Mouse (Mus musculus): ENCODE results near the gene Ece1.

The Ece1 gene

DNA sequence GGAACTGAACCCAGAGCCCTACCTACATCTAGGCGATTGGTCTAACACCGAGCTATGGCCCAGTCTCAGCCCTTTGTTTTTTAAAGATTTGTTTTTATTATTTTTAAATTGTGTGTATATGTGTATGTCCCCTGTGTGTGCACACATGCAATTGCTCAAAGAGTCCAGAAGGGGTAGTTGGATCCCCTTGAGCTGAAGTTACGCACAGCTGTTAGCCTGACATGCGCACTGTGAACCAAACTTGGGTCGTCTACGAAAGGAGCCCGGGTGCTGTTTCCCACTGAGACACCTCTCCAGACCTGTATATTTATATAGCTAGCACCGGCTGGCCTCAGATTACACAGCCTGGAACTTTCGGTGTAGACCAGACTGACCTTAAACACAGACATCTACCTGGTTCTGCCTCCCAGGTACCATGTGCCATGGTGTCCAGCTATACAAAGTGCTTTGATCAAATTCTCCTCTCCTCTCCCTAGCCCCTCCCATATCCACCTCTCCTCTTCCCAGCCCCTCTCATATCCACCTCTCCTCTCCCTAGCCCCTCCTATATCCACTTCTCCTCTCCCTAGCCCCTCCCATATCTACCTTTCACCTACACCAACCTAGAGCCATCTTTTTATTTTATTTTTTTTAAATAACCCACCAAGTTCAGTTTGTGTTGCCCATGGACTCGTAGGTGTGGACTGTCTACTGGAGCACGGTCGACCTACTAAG is 79.3 kb downstream of the Ece1 start:
- in situ Hi-C loops (cut with MboI, MseI): no loop called here

DNA sequence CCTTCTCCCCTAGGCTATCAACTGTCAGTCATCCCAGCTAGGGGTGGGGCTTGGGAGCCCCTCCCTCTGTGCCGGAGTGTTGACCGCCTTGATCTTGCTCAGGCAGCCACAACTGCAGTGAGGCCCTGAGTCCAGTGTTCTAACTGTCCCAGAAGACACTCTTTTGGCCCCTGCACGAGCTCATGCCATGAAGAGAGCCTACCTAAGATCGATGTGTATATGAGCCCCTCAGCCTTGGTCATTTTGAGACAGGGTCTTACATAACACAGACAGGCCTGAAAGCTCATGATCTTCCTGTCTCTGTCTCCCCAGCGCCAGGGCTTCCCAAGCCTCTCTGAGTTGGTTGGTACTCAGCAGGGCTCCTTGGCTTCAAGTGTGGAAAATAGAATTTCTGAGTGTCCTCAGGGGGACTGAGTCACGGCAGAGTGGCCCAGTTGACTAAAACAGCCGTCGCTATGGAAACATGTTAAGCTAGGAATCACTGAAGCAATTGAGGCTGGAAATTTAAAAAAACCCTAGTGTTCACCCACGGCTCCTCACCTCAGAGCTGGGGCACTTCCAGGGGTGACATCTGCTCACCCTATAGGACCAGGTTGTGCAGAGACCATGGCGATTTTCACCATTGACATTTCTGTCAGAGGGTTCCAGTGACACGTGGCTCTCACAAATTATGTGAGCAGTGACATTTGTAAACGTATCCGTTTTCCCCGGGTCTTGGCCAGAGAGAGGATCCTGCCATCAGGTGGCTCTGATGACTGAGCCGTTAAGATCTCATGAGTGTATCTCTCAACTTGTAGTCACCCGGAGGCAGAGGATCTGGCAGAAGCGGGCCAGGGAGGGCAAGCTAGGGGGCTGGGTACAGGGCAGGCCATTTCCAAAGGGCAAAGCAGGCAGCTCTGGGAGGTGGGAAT is 80.1 kb downstream of the Ece1 start:
- in situ Hi-C loops (cut with MboI, MseI): no loop called here

DNA sequence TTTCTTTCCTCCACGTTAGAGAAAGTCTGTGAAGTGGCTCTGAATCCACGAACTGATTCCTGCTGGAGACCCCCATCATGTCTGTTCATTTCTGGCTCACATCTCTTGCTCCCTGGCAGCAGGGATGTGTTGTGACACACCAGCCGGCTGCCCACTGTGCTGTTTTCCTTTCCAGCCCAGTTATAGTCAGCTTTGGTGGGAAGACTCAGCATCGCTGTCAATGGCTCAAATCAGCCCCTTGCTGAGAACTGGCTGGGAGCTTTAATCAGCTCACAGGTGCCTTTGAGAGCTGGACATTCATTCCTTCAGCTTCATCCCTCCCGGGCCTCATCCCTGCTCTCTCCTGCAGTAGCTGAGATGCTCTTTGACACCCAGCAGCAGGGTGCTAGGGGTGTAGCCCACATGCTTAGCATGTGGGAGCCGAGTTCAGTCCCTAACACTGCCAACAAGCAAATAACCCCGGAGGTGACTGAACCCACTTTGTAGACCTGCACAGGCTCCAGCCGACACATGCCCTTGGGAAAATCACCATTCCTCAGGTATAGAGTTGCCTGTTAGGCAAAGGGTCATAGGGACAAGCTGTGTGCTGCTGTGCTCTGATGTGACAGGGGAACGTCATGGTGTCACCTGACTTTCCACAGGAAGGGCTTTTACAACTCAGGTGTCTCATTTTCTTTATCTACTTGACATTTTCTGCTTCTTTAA is 80.9 kb downstream of the Ece1 start:
- in situ Hi-C loops (cut with MboI, MseI): no loop called here

DNA sequence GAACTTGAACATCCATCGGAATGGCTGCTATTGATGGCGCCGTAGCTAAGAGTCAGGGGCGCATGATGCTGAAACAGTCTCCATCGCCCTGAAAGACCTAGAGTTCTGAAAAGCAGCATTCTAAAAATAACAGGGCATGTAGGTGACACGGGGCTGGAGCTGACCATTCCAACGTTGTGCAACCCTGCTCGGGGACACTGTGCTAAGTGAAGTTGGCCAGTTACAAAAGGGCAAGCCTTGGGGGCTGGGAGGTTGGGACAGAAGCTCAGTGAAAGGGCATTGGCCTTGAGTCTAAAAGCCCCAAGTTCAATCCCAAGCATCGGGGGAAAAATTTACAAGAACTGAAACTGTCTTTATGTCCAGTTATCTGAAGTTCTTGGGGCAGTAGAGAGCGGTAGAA is 81.5 kb downstream of the Ece1 start:
- in situ Hi-C loops (cut with MboI, MseI): no loop called here

DNA sequence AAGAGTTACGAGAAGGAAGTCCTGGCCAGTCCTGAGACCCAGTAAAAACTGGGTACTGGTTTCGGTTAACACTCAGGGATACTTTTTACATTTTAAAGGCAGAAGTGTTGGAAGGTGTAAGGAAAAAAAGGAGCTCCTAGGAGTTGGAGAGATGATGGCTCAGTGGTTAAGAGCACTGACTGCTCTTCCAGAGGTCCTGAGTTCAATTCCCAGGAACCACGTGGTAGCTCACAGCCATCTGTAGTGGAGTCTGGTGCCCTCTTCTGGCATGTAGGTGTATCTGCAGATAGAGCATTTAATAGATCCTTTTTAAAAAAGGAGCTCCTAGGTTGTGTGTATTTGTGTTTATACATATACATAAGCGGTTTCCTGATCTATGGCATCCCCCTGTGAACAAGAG is 83.3 kb downstream of the Ece1 start:
- in situ Hi-C loops (cut with MboI, MseI): no loop called here

DNA sequence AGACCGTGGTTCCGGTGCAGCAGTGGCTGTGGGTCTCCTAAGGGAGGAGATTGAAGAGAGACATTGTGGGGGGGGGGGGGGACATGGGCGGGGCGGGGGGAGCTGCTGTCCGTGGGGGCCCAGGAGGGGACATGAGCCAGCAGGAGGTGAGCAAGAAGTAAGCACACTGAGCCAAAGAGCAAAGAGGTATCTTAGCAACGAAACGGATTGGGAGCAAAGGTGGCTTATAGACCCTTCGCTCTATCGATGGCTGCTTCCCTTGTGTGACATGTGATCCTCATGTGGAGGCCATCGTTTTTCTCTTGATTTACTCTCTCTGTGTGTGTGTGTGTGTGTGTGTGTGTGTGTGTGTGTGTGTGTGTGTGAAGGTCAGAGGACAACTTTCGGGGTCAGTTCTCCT is 84.4 kb downstream of the Ece1 start:
- in situ Hi-C loops (cut with MboI, MseI): no loop called here

DNA sequence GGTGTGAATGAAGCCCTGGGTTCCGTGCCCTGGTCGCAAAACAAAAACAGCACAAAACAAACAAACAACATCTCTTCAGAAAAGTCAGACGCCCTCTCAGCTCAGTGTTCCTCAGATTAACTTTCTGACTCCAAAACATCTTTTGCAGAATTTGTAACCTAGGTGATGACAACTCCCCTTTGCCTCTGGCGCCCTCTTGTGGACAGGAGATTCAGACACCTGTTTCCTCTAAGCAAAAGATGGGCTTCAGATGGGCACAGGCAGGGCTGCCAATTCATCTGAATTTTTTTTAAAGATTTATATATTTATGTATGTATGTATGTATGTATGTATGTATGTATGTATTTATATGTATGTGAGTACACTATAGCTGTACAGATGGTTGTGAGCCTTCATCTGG is 90.8 kb downstream of the Ece1 start:
- in situ Hi-C loops (cut with MboI, MseI): loop anchor here (5.0 kb wide), 1 partner anchor 101 kb away; no protein-coding TSS in a partner anchor

DNA sequence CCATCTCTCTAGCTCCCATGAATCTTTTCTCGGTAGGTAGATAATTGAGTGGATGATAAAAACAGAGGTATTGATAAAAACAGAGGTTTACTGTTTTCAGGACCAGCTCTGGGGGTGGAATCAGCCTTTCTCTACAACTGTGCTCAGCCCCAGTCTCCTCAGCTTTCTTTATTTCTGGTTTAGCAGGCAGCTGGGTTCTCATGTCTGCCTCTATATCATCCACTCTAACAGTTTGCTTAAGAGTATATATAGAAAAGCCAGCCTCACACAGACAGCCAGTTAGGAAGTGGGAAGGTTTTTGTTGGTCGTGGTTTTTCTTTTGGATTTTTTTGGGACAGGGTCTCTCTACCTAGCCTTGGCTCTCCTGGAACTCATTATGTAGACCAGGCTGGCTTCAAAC is 92.1 kb downstream of the Ece1 start:
- in situ Hi-C loops (cut with MboI, MseI): loop anchor here (5.0 kb wide), 1 partner anchor 102 kb away; no protein-coding TSS in a partner anchor

DNA sequence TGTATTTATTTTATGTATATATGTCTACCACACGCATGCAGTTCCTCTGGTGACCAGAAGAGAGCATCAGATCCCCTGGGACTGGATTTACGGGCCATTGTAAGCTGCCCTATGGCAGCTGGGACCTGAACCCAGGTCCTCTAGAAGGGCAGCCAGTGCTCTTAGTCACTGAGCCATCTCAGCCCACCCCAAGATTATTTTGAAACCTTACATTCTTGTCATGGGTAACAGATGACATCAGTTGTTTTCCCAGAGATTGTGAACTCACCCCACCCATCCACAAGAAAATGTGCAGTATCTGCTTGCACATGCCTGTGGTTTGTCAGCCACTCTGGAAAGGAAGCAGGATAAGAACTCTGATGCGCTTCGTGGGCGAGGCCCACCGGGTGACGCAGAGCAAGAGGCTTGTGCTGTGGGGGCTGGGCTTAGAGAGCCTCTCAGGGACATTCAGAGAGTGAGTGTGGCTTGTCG is 92.9 kb downstream of the Ece1 start:
- in situ Hi-C loops (cut with MboI, MseI): loop anchor here (5.0 kb wide), 1 partner anchor 103 kb away; no protein-coding TSS in a partner anchor

DNA sequence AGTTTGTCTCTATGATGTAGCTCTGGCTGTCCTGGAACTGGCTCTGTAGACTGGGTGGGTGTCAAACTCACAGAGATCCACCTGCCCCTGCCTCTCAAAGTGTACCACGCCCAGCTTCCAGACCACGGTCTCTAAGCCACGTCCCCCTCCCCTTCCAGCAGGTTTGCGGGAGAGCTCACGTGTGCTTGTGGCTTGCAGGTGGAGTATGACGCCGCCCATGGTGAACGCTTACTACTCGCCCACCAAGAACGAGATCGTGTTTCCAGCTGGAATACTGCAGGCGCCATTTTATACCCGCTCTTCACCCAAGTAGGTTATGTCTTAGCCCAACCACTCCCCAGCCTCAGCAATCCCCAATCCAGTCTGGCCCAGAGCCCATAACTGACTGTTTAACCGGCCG is 94.2 kb downstream of the Ece1 start:
- in situ Hi-C loops (cut with MboI, MseI): no loop called here

DNA sequence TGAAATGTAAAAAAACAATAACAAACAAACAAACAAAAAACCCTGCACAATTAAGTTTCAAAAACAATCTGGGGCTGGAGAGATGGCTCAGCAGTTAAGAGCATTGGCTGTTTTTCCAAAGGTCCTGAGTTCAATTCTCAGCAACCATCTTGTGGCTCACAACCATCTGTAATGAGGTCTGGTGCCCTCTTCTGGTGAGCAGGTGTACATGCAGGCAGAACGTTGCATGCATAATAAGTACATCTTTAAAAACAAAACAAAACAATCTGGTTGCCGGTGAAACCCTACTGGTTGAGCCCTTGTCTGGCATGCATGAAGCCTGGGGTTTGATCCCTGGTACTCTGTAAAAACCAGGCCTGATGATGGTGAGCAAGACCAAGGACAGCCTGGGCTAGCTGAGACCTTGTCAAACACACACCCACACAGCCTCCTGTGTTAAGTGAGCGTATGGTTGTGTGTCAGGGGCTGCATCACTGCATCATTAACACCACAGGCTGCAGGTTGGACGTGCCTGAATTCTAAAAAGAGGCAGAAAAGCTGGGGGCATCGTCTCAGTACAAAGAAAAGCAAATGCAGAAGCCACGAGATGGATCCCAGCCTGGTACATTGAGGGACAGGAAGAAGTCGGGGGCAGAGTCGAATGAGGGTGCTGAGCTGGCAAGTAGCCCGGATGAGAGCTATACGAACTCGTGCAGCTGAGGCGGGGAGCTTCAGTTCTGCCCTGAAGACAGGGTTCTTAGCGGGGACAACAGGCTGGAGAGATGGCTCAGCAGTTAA is 98.0 kb downstream of the Ece1 start:
- in situ Hi-C loops (cut with MboI, MseI): no loop called here

DNA sequence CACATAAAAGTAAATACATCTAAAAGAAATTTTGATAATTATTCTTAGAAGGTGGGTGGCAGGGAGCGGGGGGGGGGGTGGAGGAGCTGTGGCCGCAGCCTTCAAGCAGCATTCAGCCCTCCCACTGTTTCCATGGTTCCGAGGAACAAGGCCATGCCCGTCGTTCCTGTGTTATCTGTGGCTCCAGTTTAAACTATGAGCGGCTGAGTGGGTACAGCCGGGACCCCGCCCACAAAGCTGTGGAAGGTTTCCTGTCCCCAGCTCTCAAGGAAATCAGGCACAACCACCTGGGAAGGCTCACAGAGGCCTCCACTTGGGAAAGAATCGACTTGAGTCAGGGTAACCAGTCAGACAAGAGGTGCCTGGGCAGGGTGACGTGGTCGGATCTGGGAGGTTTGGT is 98.7 kb downstream of the Ece1 start:
- in situ Hi-C loops (cut with MboI, MseI): no loop called here

DNA sequence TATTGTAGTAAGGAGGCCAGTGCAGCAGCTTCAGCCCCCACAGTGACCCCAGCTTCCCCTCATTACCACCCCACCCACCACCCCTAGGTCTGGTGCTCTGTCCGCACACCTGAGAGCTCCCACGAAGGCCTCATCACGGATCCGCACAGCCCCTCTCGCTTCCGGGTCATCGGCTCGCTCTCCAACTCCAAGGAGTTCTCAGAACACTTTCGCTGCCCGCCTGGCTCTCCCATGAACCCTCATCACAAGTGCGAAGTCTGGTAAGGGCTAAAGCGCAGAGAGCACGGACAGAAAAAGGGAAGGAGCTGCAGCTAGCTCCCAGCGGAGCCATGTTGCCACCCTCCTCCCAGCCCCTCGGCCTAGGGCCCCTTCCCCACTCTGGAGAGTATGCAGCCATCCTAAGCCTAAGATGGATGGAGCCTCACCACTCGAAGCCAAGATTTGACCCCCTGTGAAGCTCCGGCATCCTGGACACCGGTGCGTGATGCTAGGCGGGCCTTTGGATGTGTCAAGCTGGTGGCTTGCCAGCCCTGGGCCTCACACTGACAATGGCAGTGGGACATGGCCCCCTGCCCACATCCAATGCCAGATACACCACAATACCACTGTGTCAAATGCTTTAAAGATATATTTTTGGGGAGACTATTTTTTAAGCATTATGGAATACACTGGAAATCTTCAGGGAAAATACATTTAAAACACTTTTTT is 100.8 kb downstream of the Ece1 start:
- in situ Hi-C loops (cut with MboI, MseI): no loop called here

DNA sequence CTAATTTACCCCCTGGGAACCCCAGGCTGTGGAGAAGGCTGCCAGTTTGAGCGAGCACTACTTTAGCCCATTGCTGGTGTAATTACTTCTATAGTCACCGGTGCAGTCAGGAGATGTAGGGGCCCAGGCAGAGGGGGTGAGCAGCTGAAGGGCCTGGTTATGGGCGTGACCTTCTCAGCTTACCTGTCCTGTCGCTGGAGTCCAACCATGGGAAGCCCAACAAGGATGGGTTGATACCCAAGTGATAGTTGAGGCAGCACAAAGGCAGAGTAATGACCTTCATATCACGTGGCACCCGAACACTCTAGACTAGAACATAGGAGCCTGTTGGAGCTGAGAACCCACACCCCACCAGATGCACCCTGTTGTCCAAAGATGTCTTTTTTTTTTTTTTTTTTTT is 101.4 kb downstream of the Ece1 start:
- in situ Hi-C loops (cut with MboI, MseI): no loop called here

DNA sequence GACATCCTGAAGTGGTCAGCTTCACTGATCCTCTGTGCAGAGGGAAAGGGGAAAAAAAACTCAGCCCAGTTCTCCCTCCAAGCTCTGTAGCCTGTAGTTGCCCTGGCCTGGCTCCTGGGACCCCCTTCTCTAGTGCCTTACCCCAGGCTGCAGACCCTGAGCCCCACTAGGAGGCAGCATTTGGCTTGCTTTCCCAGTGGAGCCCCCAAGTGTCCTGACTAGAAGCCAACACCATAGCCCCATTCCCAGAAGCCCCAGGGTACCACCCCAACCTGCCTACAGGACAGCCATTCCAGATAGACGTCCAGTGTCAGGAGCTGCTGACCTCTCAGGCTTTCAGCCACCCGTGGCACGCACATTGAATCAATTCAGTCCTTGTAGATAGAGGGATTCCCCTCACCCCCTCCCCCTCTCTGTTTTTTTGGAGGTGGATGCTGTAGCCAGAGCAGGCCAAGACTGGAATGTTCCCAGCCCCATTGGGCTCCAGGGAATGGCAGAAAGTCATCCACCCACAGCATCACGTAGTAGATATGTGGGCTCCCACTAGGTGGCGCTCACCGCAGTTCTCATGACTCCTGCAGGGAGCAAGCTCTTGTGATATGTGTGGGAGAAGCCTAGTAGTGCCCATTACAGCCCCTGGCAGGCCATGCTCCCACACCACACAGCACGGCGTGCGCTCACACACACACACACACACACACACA is 102.0 kb downstream of the Ece1 start:
- in situ Hi-C loops (cut with MboI, MseI): no loop called here

DNA sequence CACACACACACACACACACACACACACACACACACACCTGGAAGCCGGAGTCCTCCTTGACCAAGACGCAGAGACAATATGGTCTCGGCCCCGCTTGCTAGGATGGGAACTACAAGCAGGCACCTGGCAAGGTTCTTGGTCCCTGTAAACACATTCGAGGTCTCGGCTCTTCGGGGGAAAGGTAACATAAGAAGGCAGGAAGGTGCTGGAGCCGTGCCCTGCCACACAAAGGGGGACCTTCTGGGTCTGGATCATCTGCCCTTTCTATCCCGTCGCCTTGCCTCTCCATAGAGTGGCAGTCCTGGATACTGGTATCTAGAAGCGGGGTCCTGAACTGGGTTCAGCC is 102.5 kb downstream of the Ece1 start:
- in situ Hi-C loops (cut with MboI, MseI): no loop called here

DNA sequence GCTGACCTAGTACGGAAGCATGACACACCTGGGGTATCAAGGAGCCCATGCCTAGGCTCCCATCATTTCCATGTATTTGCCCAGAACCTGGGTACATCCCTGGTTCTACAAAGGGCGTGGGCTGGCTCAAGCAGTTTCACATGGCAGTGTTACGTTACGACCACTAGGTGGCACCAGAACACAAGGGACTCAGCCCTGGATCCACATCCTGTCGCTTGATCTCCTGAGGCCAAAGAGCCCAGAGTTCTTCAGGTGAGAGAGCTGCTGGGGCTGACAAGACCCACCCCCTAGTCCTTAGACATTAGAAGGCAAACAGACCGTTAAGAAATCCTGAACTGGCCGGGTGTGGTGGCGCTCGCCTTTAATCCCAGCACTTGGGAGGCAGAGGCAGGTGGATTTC is 106.2 kb downstream of the Ece1 start:
- in situ Hi-C loops (cut with MboI, MseI): no loop called here

DNA sequence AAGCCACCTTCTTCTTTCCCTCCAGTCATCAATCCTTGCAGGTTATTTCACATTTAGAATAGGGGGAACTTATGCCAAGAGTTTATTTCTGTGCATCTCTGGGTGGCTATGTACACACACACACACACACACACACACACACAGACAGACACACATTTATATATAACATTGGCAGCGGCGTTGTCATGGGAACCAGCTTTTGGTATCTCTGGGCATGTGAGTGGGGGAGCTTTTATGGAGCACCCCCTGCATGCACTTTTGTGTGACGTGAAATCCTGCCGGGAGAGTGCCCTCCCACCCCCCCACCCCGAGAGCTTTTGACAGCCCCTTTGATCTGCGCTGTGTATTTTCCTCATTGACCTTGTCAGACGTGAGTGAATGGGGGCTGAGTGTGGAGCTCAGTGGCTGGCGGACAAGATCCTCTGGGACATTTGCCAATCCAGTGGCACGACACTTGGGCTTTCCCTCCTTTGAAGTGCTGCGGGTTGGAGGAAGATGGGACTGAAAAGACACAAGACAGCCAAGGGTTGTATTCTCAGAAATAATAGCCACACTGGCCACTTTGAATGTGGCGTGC is 108.7 kb downstream of the Ece1 start:
- in situ Hi-C loops (cut with MboI, MseI): loop anchor here (10.0 kb wide), 1 partner anchor 304 kb away; no protein-coding TSS in a partner anchor

DNA sequence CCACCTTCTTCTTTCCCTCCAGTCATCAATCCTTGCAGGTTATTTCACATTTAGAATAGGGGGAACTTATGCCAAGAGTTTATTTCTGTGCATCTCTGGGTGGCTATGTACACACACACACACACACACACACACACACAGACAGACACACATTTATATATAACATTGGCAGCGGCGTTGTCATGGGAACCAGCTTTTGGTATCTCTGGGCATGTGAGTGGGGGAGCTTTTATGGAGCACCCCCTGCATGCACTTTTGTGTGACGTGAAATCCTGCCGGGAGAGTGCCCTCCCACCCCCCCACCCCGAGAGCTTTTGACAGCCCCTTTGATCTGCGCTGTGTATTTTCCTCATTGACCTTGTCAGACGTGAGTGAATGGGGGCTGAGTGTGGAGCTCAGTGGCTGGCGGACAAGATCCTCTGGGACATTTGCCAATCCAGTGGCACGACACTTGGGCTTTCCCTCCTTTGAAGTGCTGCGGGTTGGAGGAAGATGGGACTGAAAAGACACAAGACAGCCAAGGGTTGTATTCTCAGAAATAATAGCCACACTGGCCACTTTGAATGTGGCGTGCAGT is 112.9 kb downstream of the Ece1 start:
- in situ Hi-C loops (cut with MboI, MseI): loop anchor here (10.0 kb wide), 1 partner anchor 300 kb away; no protein-coding TSS in a partner anchor
